Mouse (Mus musculus): Measurements from ENCODE around the gene Wnk2.

DNA sequence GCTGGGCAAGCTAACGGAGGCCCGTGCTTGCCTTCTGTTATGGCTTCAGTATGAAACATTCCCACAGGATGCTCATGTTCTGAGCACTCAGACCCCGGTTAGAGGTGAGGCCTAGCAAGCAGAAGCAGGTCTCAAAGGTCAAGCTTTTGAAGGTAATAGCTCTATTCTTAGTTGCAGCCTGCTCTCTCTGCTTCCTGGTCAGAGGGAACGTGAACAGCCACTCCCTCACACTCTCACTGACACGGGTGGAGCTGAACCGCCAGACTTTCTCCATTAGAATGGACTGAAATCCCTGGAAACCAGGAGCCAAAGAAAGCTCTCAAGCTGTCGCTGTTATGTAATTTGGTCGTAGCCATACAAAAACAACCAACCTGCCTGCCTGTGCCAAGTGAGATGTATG lies 120.8 kb downstream of the Wnk2 start:
- TF ChIP-seq POLR2A (IDR thresholded peaks at IDR 0.05; ENCODE audit: insufficient read length, low read depth): no peak
- TF ChIP-seq POLR2AphosphoS2 (IDR thresholded peaks at IDR 0.05; ENCODE audit: insufficient read length, low read depth): no peak
- TF ChIP-seq SRF (IDR thresholded peaks at IDR 0.05; ENCODE audit: control insufficient read depth, insufficient read length, low read depth): no peak
- TF ChIP-seq MAX (IDR thresholded peaks at IDR 0.05; ENCODE audit: low read depth): no peak
- TF ChIP-seq MYOG (IDR thresholded peaks at IDR 0.05; ENCODE audit: control insufficient read depth in 1 of 3, insufficient read depth in 1 of 3, insufficient read length in 2 of 3, low read depth in 2 of 3): no peak
- no peak for TF ChIP-seq USF1 (IDR thresholded peaks at IDR 0.05; ENCODE audit: low read depth)
- no peak for TF ChIP-seq CEBPB (IDR thresholded peaks at IDR 0.05; ENCODE audit: insufficient read depth, poor library complexity, severe bottlenecking)
